Mouse (Mus musculus): Measurements from ENCODE around the gene Rbm39.
"Not testable (repeated sequence)": the region's sequence is repeated elsewhere in the genome, so short reads cannot be mapped to it uniquely, and the experiment has no call there.

The Rbm39 gene

DNA sequence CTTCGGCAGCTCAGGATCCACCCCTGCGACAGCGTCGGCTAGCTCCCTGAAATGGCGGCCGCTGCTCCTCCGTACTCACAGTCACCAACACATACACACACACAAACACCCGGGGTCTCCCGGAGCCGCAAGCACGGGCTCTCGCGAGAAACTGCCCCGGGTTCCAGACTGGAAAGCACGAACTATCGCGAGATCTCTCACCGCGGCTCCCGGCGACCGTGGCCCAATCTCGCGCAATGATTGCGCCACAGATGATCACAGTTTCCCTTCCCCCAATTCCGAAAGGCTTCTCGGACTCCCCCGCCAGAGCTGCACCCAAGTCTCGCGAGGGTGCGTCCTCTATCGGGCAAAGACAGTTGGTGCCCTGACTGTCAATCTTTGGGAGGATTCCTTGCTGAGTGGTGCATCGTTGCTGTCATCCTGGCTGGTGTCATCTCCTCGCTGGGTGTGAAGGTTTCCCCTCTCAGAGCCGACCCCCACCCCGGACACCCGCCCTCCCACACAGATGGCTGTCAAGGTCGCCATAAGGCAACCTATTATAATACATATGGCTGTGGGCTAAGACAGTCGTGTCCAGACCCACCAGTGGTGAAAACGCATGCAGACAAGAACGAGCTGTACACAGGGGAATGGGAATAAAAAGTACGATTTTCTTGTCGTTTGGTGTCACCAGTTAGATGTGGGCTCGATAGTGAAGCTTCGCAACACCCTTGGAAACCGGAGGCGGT lies at the start of gene Rbm39:
Rbm39 (minus strand) TSS at position 145 of the 728 bp plus-strand sequence.
- peak; percentile 99 to 100 for DNase-seq (ENCODE audit: low spot score in 2 of 2)

DNA sequence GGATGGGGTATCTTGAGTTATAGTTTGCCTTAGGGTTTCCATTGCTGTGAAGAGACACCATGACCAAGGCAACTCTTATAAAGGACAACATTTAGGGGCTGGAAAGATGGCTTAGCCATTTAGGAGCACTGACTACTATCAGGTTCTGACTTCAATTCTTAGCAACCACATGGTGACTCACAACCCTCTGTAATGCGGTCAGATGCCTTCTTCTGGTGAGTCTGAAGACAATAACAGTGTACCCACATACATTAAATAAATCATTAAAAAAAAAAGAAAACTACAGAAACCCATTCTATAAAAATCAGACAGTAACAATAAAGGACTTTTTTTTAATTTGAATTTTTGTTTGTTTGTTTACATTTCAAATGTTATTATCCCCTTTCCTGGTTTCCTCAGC lies 49.1 kb upstream of the Rbm39 start:
- no peak for DNase-seq (ENCODE audit: low spot score in 2 of 2)

DNA sequence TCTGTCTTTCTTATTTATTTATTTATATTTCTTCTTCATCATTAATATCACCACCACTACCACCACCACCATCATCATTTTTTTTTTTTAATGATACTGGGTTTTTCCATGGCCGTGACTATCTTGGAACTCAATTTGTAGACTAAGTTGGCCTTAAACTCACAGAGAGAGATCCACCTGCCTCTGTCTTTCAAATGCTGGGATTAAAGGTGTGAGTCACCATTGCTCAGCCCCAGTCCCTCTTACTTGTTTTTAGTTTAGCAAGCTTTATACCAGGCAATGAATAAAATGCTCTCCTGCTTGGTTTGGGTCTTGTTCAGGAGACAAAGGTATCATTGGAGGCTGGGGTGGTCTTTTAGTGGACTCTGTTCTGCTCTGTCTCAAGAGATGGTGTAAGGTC lies 47.7 kb upstream of the Rbm39 start:
- DNase-seq (ENCODE audit: low spot score in 2 of 2): no peak

DNA sequence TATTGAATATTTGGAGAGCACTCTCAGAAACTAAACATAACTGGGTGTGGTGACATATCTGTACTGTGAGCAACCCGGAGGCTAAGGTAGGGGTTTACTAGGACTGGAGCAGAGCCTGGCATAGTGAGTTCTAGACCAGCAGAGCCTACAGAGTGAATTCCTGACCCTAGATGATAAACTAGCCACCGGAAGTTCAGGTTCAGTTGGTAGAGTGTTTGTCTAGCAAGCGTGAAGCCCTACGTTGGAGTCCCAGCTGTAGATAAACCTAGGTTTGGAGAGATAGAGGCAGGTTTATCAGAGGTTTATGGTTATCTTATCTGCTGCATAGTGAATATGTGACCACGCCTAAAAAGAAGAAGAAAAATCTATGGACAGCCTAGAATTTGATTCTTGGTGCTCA lies 44.0 kb upstream of the Rbm39 start:
- DNase-seq (ENCODE audit: low spot score in 2 of 2): no peak

DNA sequence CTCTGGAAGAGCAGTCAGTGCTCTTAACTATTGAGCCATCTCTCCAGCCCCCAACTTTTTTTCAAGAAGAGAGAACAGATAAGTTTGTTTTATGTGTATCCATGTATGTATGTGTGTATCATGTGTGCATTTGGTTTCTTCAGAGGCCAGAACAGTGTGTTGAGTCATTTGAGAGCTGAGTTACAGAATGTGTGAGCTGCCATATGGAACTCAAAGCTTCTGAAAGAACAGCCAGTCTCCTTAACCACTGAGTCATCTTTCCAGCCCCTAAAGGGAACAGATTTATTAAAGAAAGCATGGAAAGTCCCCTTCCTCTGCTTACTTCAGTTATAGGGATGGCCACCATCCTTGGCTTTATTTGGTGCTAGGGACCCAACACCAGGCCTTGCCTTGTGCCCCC lies 42.1 kb upstream of the Rbm39 start:
- DNase-seq (ENCODE audit: low spot score in 2 of 2): no peak

DNA sequence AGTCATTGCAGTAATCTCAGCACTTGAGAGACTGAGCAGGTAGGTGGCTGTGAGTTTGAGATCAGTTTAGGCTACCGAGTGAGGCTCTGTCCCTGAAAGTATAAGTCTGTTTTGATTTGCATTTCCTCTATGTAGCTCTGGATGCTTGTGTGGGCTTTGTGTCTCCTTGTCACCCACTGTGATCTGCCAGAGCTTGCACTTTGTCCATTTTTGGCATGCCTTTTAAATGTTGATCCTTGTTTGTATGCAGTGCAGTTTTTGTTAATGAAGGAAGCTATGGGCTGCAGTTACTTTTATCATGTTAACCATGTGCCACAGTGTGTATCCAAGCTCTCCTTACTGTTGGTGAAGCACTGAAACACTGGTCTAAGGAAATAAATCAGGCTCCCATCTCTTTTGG lies 37.7 kb upstream of the Rbm39 start:
- DNase-seq (ENCODE audit: low spot score in 2 of 2): no peak

DNA sequence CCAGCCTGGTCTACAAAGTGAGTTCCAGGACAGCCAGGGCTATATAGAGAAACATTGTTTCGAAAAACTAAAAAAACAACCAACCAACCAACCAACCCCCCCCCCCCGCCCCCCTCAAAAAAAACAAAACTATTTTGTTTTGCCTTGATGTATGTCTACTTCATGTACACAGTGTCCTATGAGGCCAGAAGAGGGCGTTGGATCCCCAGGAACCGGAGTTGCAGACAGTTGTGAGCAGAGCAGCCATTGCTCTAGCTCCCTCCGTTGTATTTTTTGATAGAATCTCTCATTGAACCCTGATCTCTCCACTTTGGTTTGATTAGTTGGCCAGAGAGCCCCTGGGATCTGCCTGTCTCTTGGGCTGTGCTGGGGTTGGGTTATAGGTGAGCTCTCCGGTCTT lies 23.9 kb upstream of the Rbm39 start:
- DNase-seq (ENCODE audit: low spot score in 2 of 2): no peak

DNA sequence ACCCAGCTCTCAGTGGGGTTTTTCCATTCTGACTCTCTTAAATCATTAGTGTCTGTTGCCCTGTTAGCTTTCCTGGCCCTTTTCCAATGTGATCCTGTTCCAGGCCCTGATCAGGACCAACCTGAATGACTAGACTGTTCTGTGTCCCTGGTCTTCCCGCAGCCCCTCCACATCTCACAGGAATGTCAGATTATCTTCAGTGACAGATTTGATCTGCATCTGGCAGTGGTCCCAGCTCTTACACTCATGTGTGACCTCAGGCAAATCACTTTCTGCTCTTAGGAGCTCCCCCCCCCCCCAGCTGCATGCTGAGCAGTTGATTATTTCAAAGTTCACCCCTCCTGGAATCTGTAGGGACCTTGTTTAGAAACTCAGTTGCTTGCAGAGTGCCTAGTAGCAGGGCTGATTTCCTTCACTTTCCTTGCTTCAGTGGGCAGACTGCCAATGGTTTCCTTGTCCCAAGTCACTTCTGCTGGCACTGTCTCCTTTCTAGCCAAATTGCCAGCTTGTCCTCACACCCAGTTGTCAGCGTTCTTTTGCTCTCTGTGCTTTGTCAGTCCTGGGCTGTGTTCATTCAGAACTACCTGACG lies 22.9 kb upstream of the Rbm39 start:
- peak; percentile 39 to 64 for DNase-seq (ENCODE audit: low spot score in 2 of 2)

DNA sequence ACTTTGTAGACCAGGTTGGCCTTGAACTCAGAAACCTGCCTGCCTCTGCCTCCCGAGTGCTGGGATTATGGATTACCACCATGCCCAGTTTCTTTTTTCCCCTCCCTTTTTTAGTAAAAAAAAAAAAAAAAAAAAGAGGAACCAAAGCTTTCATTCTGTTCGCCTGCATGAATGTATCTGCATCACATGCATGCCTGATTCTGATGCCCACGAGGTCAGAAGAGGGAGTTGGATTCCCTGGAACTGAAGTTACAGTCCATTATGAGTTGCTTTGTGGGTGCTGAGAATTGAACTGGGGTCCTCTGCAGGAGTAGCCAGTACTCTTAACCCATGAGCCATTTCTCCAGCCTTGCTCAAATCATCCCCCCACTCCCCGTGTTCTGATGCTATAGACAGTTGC lies 21.4 kb upstream of the Rbm39 start:
- no peak for DNase-seq (ENCODE audit: low spot score in 2 of 2)

DNA sequence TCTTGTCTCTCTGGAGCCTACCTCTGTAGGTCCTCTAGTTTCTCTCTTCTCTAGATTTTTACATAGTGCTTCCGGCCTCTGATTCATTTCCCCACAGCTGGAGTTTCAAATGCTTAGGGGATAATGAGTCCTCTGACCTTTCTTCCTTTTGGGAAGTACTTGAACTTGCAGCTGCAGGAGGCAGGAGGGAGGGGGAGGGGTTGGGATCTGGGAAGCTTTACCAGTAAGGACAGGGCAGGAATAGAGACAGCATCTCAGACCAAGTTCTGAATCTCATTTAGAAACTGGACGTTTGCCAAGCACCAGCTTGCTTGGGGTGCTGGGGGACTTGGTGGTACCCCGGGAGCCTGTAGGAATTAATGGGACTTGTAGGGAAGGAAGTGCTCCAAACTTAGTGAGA lies 19.9 kb upstream of the Rbm39 start:
- no peak for DNase-seq (ENCODE audit: low spot score in 2 of 2)

DNA sequence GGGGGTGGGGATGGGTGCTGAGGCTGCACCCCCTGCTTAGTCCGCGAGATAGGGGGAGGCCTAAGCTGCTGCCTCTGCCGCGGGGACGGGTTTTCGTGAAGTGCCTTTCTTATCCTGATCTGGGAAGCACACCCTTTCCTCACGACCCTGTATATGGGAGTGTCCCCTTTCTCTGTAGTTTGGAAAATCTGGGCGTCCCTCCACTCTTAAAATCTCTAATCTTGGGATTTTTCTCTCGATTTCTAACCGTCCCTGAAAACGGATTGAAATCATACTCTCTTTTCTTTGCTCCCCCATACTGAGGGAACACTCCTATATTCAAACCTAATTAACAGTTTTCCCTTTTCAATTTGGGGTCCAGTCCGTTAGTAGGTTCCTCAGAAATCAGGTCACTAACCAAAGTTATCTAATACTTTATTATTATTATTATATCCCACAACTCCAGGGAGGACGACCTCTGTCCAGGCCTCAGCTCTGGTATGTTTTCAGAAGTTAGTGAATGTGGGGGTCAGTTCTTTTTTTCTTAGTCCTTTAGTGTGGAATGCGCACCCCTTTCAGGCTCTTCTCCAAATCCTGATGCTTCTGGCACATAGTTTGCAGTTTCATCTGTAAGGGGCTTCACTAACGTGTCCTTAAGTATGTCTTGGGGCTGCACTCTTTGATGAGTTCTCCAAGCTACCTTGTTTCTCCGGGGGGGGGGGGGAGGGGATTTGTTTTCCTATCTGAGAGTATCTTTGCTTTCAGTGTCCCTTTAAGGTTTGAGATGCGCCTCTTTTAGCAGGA lies 17.3 kb upstream of the Rbm39 start:
- no peak for DNase-seq (ENCODE audit: low spot score in 2 of 2)

DNA sequence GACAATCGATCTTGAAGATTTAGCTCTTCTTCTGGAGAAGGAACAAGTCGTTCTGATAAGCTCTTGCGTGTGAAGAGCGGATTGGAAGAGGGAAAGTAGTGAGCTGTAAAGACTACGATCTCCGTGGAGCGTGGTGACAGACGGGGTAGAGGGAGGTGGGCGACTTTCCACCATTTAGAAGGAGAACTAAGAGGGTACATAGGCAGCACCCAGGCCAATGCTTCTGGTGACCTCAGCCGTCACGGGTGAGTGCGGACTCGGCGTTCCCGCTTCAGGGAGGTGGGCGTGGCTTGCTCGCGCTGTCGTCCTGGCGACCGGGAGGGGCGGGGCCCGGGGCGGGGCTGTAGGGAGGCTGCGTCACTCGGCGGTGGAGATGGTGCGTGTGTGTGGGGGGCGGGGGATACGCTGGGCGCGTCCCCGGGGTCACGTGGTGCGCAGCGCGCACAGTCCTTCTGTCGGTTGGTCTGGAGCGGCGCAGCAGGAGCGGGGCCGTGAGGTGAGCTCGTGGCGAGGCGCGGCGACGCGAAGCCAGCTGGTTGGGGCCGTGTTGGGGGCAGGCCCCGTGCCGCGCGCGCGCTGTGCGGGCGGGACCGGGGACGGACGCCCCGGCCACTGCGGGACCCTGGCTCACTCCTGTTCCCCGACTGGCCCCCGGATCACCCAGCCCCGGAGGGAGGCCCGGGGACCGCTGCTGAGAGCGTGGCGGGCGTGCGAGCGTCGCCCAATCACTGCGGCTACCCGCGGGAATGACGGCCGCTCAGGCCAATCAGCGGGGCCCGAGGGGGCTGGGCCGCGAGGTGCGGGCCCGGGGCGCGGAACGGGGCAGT lies 16.5 kb upstream of the Rbm39 start, which contains the start of gene Phf20:
Phf20 (plus strand) TSS at position 165 of the 827 bp plus-strand sequence.
- DNase-seq (ENCODE audit: low spot score in 2 of 2): peak; percentile 97 to 98

DNA sequence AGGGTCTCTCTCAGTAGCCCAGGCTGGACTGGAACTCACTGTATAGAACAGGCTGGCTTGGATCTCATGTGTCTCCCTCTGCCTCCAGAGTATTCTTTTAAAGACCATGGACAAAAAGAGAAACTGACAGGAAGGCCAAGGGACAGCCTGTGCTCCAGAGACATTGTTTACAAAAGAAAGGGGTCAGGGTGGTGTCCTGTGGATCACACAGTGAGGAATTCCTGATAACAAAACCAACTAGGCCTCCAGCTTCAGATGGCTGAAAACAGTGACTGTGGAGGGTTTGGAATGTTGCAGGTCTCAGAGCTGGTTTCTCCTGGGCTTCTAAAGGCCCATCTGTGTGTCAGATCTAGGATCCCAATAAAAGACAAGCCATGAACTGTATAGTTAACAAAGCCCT lies 14.5 kb upstream of the Rbm39 start:
- DNase-seq (ENCODE audit: low spot score in 2 of 2): peak in 1 of 2 experiments; percentile 51

DNA sequence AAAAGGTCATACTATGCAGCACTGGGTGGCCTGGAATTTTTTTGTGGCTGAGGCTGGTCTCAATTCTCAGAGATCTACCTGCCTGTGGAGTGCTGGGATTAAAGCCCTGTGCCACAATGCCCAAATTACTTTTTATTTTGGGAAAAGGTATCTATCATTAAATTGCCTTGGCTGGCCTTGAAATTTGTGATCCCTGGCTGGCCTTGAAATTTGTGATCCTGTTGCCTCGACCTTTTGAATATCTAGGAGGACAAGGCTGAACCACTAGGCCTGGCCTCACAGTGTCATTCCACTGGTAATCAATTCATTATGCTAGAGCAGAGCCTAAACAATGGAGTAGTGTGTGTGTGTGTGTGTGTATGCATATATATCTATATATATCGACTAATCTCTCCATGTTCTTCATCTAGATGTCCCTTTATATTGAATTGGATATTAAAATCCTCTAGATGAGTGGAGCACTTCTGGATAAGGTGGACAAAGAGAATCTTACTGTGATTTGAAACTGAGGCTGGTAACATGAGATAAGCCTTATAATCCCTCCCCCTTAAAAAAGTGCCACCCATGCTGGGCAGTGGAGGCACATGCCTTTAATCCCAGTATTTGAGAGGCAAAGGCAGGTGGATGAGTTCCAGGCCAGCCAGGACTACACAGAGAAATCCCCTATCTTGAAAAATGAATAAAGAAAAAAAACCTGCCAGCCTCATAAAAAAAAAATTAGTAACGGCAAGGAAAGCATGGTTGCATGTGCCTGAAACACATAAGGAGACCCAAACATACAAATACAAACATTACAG lies 13.2 kb upstream of the Rbm39 start:
- DNase-seq (ENCODE audit: low spot score in 2 of 2): no peak

DNA sequence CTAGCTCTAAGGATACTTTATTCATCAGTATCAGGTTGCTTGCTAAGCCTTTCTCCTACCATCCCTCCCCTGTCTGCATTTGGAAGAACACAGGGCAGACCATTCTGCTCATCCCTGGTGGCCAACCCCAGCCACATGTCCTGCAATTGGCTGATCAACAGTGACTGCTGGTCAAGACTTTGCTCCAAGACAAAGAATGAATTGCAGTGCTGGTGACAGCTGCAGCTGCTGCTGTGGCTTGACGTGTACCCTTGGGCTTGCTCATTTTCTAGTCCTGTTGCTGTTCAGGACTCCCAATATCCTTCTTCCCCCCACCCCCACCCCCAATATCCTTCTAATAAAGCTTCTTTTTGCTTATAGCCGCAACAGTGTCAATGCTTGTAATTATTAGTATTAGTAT lies 12.0 kb upstream of the Rbm39 start:
- DNase-seq (ENCODE audit: low spot score in 2 of 2): no peak

DNA sequence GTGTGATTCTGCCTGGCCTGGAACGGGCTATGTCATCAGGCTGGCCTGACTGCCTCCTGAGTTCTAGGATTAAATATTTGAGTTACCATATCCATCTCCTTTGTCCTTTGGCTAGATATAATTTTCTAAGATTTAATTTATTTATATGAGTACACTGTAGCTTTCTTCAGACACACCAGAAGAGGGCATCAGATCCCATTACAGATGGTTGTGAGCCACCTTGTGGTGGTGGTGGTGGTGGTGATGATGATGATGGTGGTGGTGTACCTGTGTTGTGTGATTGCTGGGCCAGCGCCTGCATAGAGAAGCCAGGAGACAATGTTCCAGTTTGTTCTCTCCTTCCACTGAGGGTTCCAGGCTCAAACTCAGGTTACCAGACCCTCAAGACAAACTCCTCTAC lies 11.5 kb upstream of the Rbm39 start:
- DNase-seq (ENCODE audit: low spot score in 2 of 2): no peak

DNA sequence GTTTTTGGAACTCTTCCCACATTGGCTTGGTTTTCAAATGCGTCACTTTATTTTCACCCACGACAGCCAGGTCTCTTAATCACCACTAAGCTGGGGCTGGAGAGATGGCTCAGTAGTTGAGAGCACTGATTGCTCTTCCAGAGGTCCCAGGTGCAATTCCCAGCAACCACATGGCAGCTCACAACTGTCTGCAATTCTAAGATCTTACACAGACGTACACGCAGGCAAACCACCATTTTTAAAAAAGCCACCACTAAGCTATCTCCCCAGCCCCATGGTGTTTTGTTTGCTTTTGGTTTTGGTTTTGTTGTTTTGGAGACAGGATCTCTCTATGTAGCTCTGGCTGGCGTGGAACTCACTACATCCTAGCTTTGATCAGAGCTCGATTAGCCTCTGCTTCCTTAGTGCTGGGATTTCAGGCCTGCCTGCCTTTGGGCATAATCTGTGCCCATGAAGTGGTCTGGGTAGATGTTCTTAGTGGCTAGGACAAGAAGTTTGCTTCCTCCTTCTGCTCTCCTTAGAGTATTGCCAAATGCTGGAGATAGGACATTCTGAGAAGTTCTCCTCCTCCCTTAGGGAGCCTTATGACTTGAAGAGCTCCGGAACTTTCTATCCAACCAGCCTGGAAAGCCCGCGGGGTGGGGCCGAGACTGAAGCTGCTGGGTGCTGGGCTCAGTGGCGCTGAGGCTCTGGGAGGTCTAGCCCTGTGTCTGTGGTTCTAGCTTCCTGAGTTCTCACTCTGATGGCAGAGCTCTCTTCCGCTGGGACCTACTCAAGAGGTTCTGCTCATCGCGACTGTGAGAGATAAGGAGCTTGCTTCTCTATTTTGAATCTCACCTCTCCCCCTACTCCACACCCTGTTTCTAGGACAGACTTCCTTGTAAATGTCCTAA lies 10.2 kb upstream of the Rbm39 start:
- DNase-seq (ENCODE audit: low spot score in 2 of 2): peak; percentile 41 to 58

DNA sequence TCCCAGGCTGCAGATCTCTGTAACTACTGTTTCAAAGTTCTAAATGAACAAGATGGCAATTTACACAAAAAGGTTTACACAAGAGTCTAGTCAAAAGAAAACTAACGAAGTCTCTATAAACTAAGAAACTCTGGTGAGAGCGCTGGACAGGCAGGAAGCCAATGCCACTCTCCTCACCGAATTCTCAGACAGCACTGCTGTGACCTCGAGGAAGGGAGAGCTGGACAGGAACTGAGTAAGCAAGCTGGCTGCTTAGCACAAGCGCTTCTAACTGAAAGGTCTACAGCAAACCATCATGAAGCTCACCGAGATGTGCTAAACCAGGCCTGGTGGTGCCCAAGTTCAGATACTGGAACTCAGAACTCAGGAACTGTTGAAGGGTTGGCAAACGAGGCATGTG lies 9.2 kb upstream of the Rbm39 start:
- not testable (repeated sequence) for DNase-seq (ENCODE audit: low spot score in 2 of 2)

DNA sequence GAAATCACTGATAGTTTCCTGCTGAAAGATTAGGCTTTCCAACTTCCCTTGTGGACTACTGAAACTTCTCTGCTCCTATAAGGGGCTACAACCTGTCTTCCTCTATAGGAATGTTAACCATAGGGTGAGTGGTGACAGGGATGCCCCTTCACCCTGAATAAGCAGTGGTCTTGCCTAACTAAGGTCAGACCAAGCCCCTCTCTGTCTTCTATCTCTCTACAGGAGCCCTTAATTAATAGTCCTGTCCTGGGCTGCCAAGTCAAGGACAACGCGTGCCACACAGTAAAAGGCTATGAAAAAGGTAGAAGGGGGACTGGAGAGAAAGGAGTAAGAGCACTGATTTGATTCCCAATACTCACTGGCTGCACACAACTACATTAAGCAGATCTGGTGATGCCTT lies 1.6 kb upstream of the Rbm39 start:
- DNase-seq (ENCODE audit: low spot score in 2 of 2): no peak
